Mouse (Mus musculus) v-Abl transformed pro-B cells (cell line): Measurements from ENCODE around the gene Il1rl1.

Experiments used
- in situ Hi-C, 2 experiments: fragments of 400-800 bp; cut with MboI; formaldehyde crosslinking; loops; one replicate each; pipeline ENCODE4 v1.15.1; 2025; ENCODE audit not compliant: unreplicated experiment in 2 of 2

Gene Il1rl1

GRCm38 (mm10) chr1:40428910-40429675 is at the start of gene Il1rl1:
TSS of gene Il1rl1 (plus strand) at chr1:40429570.
- in situ Hi-C loops = no loop called here

DNA sequence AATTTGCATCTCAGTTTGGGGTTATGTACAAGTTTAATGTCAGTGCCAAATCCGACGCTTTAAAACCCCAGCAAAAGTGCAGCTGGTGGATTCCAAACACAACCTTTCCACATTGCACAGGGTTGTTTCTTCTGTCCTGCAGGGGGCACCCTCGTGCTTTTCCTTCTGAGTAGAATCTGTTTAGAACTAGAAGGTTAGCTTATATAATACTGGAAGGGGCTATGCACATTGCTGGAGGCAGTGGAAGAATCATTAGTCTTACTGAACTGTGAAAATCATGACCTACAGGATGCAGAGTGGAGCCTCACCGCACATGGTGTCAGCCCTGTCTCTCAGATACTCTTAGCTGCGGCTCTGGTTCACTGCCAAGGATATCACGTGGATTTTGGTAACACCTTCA is 49.3 kb upstream of the Il1rl1 start:
- in situ Hi-C loops = loop anchor here (5.0 to 25.0 kb wide), 4 partner anchors 162 to 1368 kb away; no protein-coding TSS in a partner anchor

- in situ Hi-C loops = loop anchor here (5.0 to 25.0 kb wide), 4 partner anchors 161 to 1369 kb away; no protein-coding TSS in a partner anchor
Measured at GRCm38 (mm10) chr1:40380990-40381389, 48.4 kb upstream of the Il1rl1 start.

- in situ Hi-C loops = loop anchor here (5.0 to 25.0 kb wide), 4 partner anchors 159 to 1371 kb away; no protein-coding TSS in a partner anchor
Measured at GRCm38 (mm10) chr1:40382841-40383240, 46.5 kb upstream of the Il1rl1 start.

- in situ Hi-C loops = loop anchor here (5.0 to 25.0 kb wide), 4 partner anchors 157 to 1373 kb away; no protein-coding TSS in a partner anchor
Measured at GRCm38 (mm10) chr1:40384931-40385545, 44.3 kb upstream of the Il1rl1 start.

DNA sequence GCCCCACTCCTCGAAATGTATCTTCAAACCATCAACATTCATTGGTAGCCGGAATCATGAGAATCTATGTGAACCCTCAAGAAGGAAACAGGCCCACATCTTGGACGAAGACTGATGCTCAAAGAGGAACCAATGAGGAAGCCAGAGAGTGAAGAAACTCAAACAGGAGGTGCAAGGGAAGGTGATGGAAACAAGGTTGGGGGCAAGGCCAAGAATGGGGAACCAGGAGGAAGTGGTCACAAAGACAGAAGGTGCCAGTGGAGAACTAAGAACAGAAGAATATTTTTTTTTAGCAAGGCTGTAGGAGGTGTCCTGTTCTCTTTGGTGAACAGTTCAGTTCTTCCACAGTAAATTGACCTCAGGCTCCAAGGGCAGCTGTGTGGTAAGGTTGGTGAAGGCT is 38.0 kb upstream of the Il1rl1 start:
- in situ Hi-C loops = loop anchor here in 1 of 2 experiments (25.0 kb wide), 1 partner anchor 1379 kb away; no protein-coding TSS in a partner anchor

DNA sequence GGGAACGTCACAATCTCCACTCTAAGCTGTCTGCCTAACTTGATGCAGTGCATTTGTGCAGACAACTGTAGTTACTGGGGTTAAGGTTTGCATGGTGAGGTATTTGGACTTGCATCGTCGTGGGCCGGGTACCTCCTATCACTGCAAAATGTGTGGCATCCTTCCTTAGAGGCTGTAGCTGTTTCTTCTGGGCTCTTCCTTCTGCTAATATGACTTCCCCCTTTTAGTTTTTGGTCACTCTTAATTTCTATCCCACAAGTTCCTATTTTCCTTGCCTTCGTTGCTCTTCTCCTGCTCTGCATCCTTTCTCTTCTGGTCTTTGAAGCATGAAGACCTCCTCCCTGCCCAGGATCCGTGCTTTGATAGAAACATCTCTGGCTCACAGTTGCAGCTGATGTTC is 36.8 kb upstream of the Il1rl1 start:
- in situ Hi-C loops = loop anchor here in 1 of 2 experiments (25.0 kb wide), 1 partner anchor 1380 kb away; no protein-coding TSS in a partner anchor

DNA sequence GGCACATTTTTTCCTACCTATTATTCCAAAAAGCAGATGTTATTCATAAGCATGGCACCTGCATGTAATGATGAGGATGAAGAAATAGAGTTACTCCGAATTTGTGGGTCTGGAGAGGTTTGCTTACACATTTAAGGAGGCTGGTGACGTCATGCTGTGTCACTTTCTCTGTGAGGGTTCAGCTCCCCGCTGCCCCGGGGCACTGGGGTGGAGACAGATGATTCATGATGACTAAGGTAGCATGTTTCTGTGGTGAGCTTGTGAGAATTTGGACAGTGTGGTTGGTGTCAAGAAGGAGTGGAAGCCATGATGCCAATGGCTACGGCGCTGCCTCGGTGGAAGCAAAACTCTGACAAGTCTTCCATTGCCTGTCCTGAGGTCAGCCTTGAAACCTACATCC is 36.2 kb upstream of the Il1rl1 start:
- in situ Hi-C loops = loop anchor here in 1 of 2 experiments (25.0 kb wide), 1 partner anchor 1381 kb away; no protein-coding TSS in a partner anchor

- in situ Hi-C loops = loop anchor here in 1 of 2 experiments (25.0 kb wide), 1 partner anchor 1387 kb away; no protein-coding TSS in a partner anchor
Measured at GRCm38 (mm10) chr1:40399639-40400038, 29.7 kb upstream of the Il1rl1 start.

- in situ Hi-C loops = no loop called here
Measured at GRCm38 (mm10) chr1:40404682-40405081, 24.7 kb upstream of the Il1rl1 start.

DNA sequence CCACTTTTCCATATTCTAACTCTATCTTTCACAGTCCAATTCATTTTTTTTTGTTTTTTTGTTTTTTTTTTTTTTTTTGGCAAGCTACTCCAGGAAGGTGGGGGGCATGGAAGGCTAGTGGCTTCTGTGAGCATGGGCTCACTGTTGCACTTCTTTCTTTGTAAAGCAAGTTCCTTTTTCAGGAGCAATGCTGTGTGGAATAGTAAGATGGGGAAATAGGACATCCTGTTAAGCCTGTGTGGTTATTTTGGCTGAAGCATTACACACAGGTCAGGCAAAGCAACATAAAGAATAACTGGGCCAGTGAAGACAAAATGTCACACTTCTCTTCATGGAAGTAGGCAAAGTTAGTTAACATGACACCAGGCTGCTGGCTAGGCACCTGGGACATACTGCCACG is 19.5 kb upstream of the Il1rl1 start:
- in situ Hi-C loops = no loop called here

DNA sequence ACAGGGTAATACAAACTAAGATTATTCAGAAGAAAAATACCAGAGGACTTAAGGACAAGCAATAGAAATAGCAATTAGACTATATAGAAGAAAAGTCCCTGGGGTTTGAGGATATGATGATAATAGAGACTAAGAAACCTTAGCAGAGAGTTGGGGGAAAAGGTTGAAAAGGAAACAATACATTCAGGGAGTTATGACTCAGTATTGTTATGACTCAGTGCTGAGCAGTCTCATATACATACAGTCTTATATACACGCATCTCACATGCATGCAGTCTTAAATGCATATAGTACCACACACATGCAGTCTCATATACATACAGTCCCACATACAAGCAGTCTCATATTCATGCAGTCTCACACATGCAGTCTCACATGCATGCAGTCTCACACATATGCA is 16.3 kb upstream of the Il1rl1 start:
- in situ Hi-C loops = no loop called here

- in situ Hi-C loops = no loop called here
Measured at GRCm38 (mm10) chr1:40414276-40414675, 15.1 kb upstream of the Il1rl1 start.

DNA sequence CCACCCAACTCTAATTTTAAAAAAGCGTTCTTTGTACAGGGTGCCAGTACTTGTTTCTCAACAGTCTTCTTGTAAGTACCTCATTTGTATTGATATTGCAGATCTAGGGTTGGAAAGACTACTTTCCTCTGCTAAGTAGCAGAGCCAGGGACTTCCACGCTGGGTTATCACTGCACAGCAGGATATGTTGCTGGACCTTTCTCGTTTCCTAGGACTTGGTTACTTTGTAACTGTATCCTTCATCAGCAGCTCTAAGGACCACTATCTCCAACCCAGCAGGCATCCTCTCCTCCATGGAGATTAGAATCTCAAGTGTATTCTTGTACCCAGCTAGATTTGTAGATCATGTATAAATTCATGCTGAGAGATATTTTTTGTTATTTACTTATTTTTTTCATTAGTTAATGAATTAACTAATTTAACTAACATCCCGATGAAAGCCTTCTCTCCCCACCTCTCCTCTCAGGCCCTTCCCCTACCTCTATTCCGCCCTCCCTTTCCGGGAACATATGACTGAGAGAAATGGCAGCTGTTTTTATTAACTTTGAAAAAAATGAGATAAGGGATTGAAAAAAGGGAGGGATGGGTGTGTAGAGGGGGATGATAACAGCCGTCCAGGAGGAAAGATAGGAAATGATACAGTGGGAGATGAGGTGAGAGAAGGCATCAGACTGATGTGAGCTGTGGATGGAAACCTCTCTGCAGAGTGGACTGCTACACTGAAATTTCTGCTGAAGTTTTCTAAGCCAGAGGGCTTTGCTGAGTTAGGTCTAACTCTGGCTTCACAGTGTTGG is 14.3 kb upstream of the Il1rl1 start:
- in situ Hi-C loops = no loop called here

- in situ Hi-C loops = no loop called here
Measured at GRCm38 (mm10) chr1:40417034-40417433, 12.3 kb upstream of the Il1rl1 start.

DNA sequence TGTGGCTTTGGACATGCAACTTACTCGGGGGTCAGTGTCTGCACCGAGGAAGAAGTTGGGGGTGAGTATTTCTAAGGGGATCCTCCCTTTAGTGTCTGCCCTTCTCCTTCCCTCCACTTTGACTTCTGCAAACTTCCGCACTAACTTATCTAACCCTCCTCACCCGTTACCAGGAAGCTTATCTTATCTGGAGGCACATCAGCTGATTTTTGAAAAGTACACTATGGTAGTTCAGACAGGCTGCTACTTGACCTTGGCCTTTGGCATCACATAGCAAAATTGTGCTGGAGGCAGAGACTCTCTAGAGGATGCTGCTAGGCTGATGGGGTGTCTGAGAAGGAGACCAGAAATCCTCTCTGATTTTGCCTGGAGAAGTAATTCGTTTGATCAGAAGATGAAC is 10.9 kb upstream of the Il1rl1 start:
- in situ Hi-C loops = no loop called here

GRCm38 (mm10) chr1:40423892-40424291 is 5.5 kb upstream of the Il1rl1 start:
- in situ Hi-C loops = no loop called here

DNA sequence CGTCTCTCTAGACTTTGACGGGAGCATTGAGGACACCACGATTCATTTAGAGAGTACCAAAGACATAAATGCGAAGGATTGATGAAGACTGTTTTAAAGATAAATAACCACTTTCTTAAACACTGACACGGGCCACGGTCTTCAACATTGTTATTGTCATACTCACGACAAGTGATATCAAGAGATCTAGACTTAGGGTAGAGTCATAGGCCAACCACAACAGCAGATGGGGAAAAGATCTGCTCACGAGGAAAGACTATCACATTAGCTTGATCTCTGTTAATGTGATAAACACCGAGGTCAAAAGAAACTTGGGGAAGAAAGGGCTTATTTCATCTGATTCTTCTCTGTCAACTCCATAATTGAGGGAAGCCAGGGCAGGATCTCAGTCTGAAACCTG is 2.1 kb upstream of the Il1rl1 start:
- in situ Hi-C loops = no loop called here

GRCm38 (mm10) chr1:40427901-40428300 is 1.5 kb upstream of the Il1rl1 start:
- in situ Hi-C loops = no loop called here

DNA sequence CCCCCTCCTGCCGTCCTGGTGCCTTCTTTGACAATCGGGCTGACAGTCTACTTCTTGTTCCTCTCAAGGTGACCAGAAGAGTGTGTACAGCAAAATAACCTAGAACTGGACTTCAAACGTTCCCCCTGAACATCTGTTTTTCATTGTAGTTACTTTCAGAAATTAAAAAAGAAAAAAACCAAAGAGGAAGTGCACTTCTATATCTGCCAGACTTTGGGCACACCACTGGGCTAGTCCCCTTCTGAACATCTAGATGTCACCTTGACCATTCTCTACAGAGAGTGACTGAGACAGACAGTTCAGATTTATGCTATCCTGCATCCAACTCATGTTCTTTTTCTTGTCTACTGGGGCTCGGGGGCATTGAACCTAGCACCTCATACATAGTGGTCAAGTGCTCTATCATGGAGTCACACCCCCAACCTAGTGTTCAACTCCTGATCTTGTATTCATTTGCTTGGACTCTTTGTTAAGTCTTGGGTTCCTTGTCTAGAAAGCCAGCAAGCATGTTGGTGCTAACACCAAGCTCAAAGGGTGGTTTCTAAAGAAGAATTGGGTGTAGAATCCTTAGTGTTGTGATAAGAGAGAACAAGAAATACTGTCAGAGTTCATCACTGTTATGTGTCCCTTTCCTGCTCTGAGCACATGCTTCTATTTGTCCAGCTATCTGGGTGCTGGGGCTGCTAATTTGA is 919 bp downstream of the Il1rl1 start:
- in situ Hi-C loops = no loop called here
